ENCODE assay signal across 8 mouse cellular contexts in the genomic region with DNA sequence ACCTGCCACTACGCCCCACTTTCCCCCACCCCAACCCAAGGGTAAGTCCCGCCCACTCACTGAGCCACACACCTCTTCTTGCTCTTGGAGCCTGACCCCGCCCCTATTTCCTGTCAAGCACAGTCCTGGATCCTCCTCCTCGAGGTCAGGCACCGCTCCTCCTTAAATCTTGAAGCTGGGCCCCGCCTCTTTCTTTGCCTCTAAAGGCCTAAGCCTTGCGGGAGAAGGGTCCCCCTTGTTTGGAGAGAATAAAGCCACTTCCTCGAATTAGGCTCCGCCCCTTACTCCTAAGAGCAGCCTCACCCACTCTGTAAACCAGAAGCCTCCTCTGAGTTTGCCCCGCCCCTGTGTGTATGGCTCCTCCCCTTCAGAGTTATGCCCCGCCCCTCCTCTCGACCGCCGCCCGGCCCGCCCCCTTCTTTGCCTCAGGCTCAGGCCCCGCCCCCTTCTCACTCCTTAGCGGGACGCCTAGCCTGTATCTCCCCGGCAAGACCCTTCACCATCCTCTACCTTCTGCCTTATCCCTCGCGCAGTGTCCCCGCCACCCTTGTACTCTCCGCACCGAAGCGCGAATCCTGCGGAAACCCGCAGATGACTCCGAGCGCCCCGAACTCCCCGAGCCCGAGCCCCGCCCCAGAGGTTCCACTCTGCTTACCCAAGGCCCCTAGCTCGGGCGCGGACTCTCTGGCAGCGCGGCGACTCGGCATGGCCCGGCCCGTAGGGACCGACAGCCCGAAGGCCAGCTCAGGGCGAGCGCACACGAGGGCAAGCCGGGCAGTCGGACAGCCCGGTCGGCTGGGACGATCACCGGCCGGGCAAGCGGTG. TPM values are rescaled to one million over a fixed set of nuclear protein-coding genes. Genes with fewer than 3 reads are reported as not detected.
DNase-seq lines count a peak whose midpoint lies in the region; ATAC-seq lines count a peak whose summit lies in the region.

No protein-coding gene starts in this region.

- DNase-seq in adrenal gland, adult (ENCODE audit: inconsistent age in 2 of 2, low spot score in 1 of 2) = peak; percentile 98 to 99
- peak; percentile 95 for DNase-seq in embryo, embryonic 10.5 days (ENCODE audit: low spot score)
- peak; percentile 93 for DNase-seq in gastrocnemius, postnatal 14 days
- DNase-seq in left cerebral cortex, postnatal 10 days (ENCODE audit: extremely low spot score in 1 of 2, low spot score in 2 of 2) = peak; percentile 86 to 97
- peak; percentile 84 for DNase-seq in right cerebral cortex, postnatal 25 days
- peak; percentile 94 to 98 for DNase-seq in urinary bladder, postnatal 4 days (ENCODE audit: low spot score in 2 of 2)

- intact Hi-C loops in gastrocnemius, postnatal 14 days (cut with DNase I; ENCODE audit: low total_unique reads) = no loop called here
- intact Hi-C loops in left cerebral cortex, postnatal 10 days (cut with DNase I) = no loop called here

- peak; percentile 86 for ATAC-seq in inflammation-experienced regulatory T-cells, adult 6 months
- ATAC-seq in megakaryocyte-erythroid progenitor cell, adult 5-6 weeks (replicated peaks; ENCODE audit: low FRiP score, low TSS enrichment, poor library complexity, severe bottlenecking) = peak; percentile 80

RNA-seq across cellular contexts. Expression of a gene that starts 0.5 kb away (rescaled TPM):
- total RNA-seq in gastrocnemius, postnatal 14 days (2021) = 1 to 10 TPM; 4.9 to 7.3 TPM
- polyA plus RNA-seq in inflammation-experienced regulatory T-cells, adult 6 months (2017; shearing (Covaris generic)) = 10 to 100 TPM; 11.2 to 18.9 (median 17.4) TPM
- total RNA-seq in left cerebral cortex, postnatal 10 days (2021) = 1 to 10 TPM; 5.9 to 6.5 TPM
- 3.8 TPM in 1 of 2 replicates, not detected in the other for total RNA-seq in megakaryocyte-erythroid progenitor cell, adult 5-6 weeks (2014; fragmentation: Nextera tagmentation)
- total RNA-seq in megakaryocyte-erythroid progenitor cell, adult 5-6 weeks (2017) = 0.47 and 0.69 TPM in 2 replicates

RNA-seq across cellular contexts. Expression of a gene that starts 24.5 kb away (rescaled TPM):
- 10 to 100 TPM; 10.6 to 12.0 TPM for total RNA-seq in gastrocnemius, postnatal 14 days (2021)
- 10 to 100 TPM in 1 of 3 experiments, 1 to 10 TPM in 2; 8.1 to 10.8 (median 9.8) TPM for polyA plus RNA-seq in inflammation-experienced regulatory T-cells, adult 6 months (2017; shearing (Covaris generic))
- total RNA-seq in left cerebral cortex, postnatal 10 days (2021) = 10 to 100 TPM; 78.0 to 81.5 TPM
- 44.9 and 53.1 TPM in 2 replicates for total RNA-seq in megakaryocyte-erythroid progenitor cell, adult 5-6 weeks (2014; fragmentation: Nextera tagmentation)
- 33.9 and 48.3 TPM in 2 replicates for total RNA-seq in megakaryocyte-erythroid progenitor cell, adult 5-6 weeks (2017)

RNA-seq across cellular contexts. Expression of a gene that starts 36.1 kb away (rescaled TPM):
- 10 to 100 TPM; 39.8 to 47.7 TPM for total RNA-seq in gastrocnemius, postnatal 14 days (2021)
- 10 to 100 TPM; 21.4 to 44.1 (median 27.2) TPM for polyA plus RNA-seq in inflammation-experienced regulatory T-cells, adult 6 months (2017; shearing (Covaris generic))
- total RNA-seq in left cerebral cortex, postnatal 10 days (2021) = 100 to 1,000 TPM; 144 to 147 TPM
- 45.9 and 70.1 TPM in 2 replicates for total RNA-seq in megakaryocyte-erythroid progenitor cell, adult 5-6 weeks (2014; fragmentation: Nextera tagmentation)
- 31.1 and 37.3 TPM in 2 replicates for total RNA-seq in megakaryocyte-erythroid progenitor cell, adult 5-6 weeks (2017)

RNA-seq across cellular contexts. Expression of a gene that starts 49.0 kb away (rescaled TPM):
- total RNA-seq in gastrocnemius, postnatal 14 days (2021) = under 1 TPM; 0.41 to 0.44 TPM
- polyA plus RNA-seq in inflammation-experienced regulatory T-cells, adult 6 months (2017; shearing (Covaris generic)) = not detected
- not detected for total RNA-seq in left cerebral cortex, postnatal 10 days (2021)
- total RNA-seq in megakaryocyte-erythroid progenitor cell, adult 5-6 weeks (2014; fragmentation: Nextera tagmentation) = not detected in 2 replicates
- total RNA-seq in megakaryocyte-erythroid progenitor cell, adult 5-6 weeks (2017) = not detected in 2 replicates

RNA-seq across cellular contexts. Expression of a gene that starts 51.4 kb away (rescaled TPM):
- total RNA-seq in gastrocnemius, postnatal 14 days (2021) = 10 to 100 TPM; 50.0 to 55.1 TPM
- 100 to 1,000 TPM in 1 of 3 experiments, 10 to 100 TPM in 2; 77.6 to 107 (median 89.0) TPM for polyA plus RNA-seq in inflammation-experienced regulatory T-cells, adult 6 months (2017; shearing (Covaris generic))
- 10 to 100 TPM; 51.7 to 55.2 TPM for total RNA-seq in left cerebral cortex, postnatal 10 days (2021)
- total RNA-seq in megakaryocyte-erythroid progenitor cell, adult 5-6 weeks (2014; fragmentation: Nextera tagmentation) = 60.3 and 70.0 TPM in 2 replicates
- total RNA-seq in megakaryocyte-erythroid progenitor cell, adult 5-6 weeks (2017) = 24.1 and 25.1 TPM in 2 replicates

Comparison
In these comparisons a context has a peak if more than half of its experiments do, and no peak if none do; other contexts are left out.
1. Peak in every context shown above with its lines: DNase-seq and ATAC-seq.